Mouse (Mus musculus): ENCODE results near the gene Bcap31. TPM values are rescaled to one million over a fixed set of nuclear protein-coding genes. Genes with fewer than 3 reads are reported as not detected.

The Bcap31 gene
- total RNA-seq, 1 experiment from 2014 or later, result 223 TPM

DNA sequence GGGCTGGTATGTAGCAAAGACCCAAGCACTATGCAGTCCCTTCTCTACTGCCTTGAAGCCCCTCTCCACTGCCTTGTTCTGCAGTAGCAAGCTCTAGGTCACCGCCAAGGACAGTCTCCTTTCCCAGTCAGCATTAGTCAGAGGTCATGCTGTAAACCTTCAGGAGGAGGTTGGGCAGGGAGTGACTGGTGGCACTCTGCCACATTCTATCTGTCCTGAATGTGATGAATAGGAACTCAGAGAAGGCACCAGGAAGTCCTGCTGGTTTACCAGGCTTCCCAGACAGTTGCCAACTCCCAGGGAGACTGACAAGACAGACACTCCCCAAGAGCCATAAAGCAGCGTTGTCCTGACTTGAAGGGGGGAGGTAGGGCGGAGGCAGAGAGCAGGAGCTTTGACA, 30.3 kb downstream of the Bcap31 start:
- ATAC-seq (replicated peaks; ENCODE audit: insufficient number of reproducible peaks, low FRiP score, low TSS enrichment, poor library complexity, severe bottlenecking), result no peak

DNA sequence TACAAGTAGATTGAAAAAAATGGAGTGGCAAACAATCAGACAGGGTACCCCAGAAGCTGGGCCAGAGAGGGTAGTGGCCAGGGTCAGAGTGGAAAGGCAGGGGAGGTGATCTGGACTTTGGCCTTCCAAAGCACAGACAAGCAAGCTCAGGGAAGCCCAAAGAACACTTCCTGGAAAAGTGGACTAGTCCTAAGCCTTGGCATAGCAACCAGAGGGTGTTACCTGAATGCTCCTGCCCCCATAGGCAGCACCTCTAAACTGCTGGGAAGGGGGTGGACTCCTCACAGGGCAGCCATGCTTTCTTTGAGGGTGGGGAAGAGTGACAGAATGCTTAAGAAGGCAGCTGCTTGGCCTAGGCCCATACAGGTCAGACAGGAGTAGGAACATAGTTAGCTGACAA, 31.0 kb downstream of the Bcap31 start:
- ATAC-seq (replicated peaks; ENCODE audit: insufficient number of reproducible peaks, low FRiP score, low TSS enrichment, poor library complexity, severe bottlenecking), result no peak

DNA sequence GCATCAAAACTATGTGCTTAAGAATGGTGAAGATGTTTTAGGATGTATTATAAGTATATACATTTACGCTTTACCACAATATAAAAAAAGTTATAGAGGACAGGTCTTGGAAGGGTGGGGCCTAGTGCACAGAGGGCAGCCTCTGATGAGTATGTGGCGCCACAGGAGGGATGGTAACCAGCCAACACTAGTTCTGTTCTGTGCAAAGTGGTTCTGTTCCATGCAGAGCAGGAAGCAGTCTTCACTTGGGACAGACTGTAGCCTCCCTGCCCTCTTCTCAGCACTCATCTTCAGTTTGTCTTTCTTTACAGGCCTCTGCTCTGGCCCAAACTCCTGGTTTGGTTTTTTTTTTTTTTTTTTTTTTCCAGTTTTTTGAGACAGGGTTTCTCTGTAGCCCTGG, 31.8 kb downstream of the Bcap31 start:
- ATAC-seq (replicated peaks; ENCODE audit: insufficient number of reproducible peaks, low FRiP score, low TSS enrichment, poor library complexity, severe bottlenecking), result no peak

DNA sequence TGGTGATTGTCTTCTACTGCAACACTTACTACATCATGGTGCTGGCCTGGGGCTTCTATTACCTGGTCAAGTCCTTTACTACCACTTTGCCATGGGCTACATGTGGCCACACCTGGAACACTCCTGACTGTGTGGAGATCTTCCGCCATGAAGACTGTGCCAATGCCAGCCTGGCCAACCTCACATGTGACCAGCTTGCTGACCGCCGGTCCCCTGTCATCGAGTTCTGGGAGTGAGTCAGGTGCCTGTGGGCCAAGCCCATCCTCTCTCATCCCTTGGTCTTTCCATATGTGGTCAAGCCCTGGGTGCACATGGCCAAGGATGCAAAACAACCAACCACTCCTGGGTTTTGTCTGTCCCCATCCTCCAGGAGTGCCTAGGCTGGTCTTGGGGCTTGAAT, 39.3 kb downstream of the Bcap31 start:
- ATAC-seq (replicated peaks; ENCODE audit: insufficient number of reproducible peaks, low FRiP score, low TSS enrichment, poor library complexity, severe bottlenecking), result no peak

DNA sequence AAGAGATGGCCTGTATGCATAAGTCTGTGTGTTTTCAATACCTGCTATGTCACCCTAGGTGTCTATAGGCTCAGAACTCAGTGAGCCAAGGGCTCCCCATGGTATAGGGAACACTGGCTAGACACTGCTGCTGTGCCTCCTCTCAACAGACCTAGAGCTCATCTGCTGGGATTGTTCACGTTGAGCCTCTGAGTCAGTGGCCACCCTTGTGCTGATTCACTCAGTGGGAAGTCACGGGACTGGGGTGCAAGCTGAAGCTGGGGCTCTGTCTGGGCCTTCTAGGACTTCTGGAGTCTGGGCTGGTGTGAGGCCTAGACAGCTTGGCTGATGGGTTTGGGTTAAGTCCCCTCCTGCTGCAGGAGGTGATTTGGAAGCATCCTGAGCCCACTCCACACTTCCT, 40.7 kb downstream of the Bcap31 start:
- no peak for ATAC-seq (replicated peaks; ENCODE audit: insufficient number of reproducible peaks, low FRiP score, low TSS enrichment, poor library complexity, severe bottlenecking)

DNA sequence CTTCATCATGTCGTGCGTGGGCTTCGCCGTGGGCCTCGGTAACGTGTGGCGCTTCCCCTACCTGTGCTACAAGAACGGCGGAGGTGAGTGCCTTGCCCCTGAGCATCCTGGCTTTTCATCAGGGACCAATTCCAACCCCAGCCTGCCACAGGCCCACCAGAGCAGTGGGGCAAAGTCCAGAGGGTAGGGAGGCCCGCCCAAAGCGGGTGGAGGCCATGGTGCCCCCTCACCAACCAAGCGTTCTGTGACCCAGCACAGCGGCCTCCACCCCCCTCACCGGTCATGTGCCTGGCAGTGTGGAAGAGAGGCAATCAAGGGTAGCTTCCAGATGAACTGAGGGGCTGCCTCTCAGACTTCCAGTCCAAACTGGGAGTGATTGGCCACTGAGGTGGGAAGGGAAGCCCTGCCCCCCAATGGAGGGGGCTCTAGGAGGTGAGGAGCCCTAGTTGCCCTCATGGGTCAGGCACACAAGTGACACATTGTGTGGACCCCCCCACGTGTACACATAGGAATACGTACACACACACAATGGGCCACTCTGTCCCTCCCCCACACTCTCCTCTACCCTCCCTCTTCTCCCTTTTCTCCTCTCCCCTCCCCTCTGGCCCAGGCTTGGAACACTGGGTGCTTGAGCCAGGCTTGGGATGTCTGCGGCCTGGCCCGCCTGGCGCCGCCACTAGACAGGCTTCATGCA, 41.9 kb downstream of the Bcap31 start:
- no peak for ATAC-seq (replicated peaks; ENCODE audit: insufficient number of reproducible peaks, low FRiP score, low TSS enrichment, poor library complexity, severe bottlenecking)

DNA sequence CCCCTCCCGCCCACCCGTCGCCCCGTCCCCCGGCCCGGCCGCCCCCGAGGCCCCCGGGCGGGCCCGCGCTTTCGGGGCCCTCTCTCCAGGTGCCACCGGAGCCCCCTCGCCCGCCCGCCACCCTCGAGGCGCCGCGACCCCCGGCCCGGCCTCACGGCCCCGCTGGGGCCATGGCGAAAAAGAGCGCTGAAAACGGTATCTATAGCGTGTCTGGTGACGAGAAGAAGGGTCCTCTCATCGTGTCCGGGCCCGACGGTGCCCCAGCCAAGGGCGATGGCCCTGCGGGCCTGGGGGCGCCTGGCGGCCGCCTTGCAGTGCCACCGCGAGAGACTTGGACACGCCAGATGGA, 42.4 kb downstream of the Bcap31 start:
- ATAC-seq (replicated peaks; ENCODE audit: insufficient number of reproducible peaks, low FRiP score, low TSS enrichment, poor library complexity, severe bottlenecking), result no peak

DNA sequence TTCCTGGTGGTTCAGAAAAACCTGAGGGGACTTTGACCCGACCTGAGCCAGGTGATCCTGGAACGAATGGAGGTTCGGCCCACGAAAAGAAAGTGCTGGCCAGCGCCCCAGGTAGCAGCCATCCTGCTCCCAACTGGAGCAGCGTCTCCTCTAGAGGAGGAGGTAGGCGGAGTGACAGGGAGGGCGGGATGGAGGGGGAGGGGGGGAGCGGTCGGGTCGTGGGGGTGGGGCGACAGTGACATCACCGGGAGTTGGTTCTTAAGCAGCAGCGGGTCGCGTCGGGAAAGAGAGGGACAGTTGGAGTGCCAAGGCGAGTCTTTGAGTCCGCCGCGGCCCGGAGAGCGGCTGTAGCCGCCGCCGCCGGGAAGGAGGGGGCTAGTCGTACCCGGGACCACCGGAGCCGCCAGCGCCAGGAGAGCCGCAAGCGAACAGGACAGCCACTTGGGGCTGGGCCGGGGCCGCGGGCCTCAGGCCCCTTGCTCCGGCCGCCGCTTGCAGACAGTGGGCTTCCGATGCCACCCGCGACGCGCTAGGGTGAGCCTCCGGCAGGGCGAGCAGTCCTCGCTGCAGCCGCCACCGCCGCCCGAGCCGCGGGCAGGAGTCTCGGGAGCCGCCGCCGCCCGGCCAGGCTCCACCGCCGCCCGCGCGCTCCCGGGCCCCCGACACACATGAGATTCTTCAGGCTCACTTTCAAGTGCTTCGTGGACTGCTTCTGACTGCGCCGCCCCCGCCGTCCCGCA, 42.9 kb downstream of the Bcap31 start, which contains the start of gene Slc6a8:
TSS of gene Slc6a8 (plus strand) at position 272 of the 740 bp plus-strand sequence.
- ATAC-seq (replicated peaks; ENCODE audit: insufficient number of reproducible peaks, low FRiP score, low TSS enrichment, poor library complexity, severe bottlenecking), result no peak

DNA sequence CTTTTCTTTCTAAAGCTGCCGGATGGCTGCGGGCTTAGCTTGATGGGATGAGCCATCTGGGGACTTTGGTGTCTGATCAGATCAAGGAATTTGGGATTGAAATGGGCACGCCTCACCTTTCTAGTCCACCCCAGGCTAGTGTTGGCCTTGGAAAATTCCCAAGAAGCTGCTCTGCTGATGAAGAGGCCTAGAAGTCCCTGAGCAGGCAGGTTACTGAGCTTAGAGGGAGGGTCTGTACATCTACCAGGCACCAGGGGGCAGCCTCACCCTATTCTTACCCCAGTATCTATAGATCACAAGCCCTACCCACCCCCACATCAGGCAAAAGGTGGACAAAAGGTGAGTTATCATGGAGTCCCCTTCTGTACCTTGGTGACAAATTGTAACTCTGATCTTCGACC, 43.9 kb downstream of the Bcap31 start:
- ATAC-seq (replicated peaks; ENCODE audit: insufficient number of reproducible peaks, low FRiP score, low TSS enrichment, poor library complexity, severe bottlenecking), result no peak

DNA sequence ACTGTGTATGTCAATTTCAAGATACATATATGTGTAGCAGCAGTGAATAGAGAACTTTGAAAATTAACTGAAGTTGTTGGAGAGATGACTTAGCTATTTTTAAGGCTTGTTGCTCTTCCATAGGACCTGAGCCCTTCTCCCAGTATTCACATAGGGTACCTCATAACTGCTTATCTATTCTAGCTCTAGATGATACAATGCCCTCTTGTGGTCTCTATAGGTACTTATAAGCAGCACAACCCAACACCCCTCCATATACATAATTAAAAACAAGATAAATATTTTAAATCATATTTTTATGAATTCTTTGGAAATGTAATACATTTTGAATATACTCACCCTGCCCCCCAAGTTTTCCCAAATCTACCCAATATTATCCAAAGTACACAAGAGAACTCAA, 52.8 kb downstream of the Bcap31 start:
- ATAC-seq (replicated peaks; ENCODE audit: insufficient number of reproducible peaks, low FRiP score, low TSS enrichment, poor library complexity, severe bottlenecking), result no peak

DNA sequence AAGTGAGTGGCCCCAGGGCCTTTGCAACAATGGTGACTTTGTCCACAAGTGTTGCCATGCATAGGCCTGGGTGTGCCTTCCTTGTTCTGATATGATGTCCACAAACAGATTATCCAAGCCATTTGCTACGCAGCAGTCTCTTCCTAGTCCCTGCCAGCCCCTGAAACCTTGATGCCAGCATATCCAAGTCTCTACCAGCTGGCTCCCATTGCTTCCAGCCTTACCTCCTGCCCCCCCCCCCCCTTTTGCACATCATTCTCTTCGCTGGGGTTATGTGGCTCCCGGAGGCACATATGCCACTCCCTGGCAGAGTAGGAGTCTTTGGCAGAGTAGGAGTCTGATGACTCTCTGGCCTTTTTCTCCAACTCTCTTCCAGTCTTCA, 55.7 kb downstream of the Bcap31 start:
- no peak for ATAC-seq (replicated peaks; ENCODE audit: insufficient number of reproducible peaks, low FRiP score, low TSS enrichment, poor library complexity, severe bottlenecking)

DNA sequence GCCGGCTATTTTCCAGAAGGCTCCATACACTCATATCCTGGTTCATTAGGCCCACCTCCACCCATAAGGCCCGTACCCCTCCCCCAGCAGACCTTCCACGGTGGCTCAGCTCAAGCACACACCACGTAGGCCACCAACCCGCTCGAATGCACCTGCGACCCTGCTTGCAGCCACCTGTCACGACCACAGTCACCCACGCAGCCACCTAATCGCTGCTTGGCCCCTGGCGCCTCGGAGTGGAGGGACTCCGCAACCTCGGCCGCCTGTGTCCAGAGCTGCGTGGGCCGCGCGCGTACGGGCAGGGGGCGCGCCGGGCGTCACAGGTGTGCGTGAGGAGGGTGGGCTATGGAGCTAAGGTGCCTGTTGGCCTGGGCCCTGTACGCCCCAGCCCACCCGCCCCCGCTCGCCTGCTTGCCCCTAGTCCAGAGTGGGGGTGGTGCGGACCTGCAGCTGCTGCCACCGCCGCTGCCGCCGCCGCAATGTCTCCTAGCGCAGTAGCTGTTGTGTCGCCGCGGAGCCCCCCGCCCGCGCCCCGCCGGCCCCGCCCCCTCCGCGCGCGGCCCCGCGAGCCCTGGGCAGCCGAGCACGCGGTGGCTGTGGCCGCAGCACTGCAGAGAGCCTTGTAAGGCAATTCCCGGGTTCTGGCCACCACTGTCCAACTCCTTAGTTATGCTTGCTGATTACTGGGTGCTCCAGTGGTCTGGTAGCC, 56.2 kb downstream of the Bcap31 start, which contains the start of gene Pnck:
TSS of gene Pnck (minus strand) at position 543 of the 709 bp plus-strand sequence.
- ATAC-seq (replicated peaks; ENCODE audit: insufficient number of reproducible peaks, low FRiP score, low TSS enrichment, poor library complexity, severe bottlenecking), result no peak

DNA sequence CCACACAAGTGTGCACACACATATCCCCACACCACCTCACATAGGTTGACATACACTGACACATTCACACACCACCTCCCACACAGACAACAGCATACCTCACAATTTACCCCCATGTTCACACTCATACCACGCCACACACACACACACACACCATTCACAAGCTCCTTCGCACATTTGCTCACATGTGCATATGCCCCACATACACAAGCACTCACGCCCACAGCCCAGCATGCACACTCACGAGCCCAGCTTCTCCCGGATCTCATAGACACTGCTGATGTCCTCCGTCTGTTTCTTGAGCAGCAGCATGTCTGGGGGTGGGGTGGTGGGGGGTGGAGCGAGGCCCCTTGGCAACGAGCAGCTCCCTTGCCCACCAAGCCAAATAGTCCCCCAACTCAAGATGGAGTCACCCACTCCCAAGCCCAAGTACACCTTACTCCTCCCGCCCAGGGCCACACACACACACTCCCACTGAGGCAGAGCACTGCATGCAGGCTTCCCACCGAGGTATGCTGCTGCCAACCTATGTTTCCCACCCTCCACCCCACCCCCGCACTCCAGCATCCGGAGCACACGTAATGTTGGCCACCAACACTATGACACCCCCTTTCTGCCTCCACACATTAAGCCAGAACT, 56.9 kb downstream of the Bcap31 start:
- ATAC-seq (replicated peaks; ENCODE audit: insufficient number of reproducible peaks, low FRiP score, low TSS enrichment, poor library complexity, severe bottlenecking), result no peak

DNA sequence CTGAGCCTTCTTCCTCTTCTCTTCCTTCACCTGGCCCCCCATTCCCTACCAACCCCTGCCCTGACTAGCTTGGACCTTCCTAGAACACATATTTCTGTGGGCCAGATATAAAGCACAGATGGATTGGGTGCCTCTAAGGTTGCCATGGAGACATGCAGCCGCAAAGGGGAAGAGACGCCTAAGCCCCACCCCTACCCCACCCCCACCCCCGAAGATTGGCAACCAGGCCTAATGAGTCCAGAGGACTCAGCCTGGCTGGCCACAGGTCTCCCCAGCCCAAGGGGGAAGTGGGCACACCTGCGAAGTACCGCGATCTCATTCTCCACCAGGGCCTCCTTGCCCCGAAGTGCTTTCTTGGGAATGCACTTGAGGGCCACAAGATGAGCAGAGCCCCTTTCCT, 57.6 kb downstream of the Bcap31 start:
- no peak for ATAC-seq (replicated peaks; ENCODE audit: insufficient number of reproducible peaks, low FRiP score, low TSS enrichment, poor library complexity, severe bottlenecking)

DNA sequence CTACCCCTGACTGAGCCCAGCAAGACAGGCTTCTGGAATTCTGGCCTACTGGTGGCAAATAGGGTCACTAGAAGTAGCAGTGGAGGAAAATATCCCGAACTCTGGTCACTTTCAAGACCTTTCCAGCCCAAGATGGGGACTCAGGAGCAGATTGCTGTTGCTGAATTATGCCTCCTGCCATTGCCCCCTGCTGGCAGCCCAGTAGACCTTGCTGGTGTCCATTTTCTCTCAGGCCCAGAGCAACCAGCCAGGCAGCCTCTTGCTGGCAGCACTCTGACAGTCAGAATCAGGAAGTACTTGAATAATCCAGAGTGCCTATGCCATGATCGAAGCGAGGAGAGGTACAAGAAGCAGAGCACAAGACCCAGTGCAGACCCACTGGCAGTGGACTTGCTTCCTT, 60.4 kb downstream of the Bcap31 start:
- peak; percentile 25; the same call in 1 of the 2 replicates for ATAC-seq (replicated peaks; ENCODE audit: insufficient number of reproducible peaks, low FRiP score, low TSS enrichment, poor library complexity, severe bottlenecking)

DNA sequence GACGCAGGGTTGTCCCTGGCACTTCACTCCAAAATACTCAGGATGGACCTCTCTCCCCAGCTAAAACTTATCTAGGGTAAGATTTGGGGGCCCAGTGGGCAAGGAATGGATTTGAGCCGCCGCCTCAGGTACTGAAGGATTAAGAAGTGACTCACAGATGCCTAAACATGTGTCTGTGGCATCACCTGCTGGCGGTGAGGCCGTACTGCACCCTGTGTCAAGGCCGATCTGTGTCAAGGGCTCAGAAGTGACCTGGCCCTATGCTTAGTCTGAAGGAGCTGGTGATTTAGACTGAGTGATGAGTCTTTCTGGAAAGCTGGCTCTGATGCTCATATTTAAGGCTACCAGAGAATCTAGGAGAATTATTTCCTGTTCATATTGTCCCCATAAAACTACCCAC, 61.8 kb downstream of the Bcap31 start:
- peak; percentile 59; the same call in 1 of the 2 replicates for ATAC-seq (replicated peaks; ENCODE audit: insufficient number of reproducible peaks, low FRiP score, low TSS enrichment, poor library complexity, severe bottlenecking)

DNA sequence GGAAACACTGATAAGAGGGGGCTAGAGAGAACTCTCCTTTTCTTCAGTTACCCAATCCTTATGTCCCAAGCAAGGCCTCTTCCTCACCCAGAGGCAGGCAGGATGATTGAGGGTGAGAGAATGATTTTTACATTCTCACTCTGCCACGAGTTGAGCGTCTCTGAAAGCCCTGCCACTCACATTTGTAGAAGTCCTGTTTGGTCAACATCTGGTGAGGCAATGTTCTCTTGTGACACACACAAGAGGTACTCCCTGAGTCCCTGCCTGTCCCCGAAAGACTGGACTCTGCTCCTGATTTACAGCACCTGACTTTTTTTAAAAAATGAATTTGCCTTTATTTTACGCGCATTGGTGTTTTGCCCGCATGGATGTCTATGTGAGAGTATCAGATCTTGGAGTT, 62.6 kb downstream of the Bcap31 start:
- no peak for ATAC-seq (replicated peaks; ENCODE audit: insufficient number of reproducible peaks, low FRiP score, low TSS enrichment, poor library complexity, severe bottlenecking)

DNA sequence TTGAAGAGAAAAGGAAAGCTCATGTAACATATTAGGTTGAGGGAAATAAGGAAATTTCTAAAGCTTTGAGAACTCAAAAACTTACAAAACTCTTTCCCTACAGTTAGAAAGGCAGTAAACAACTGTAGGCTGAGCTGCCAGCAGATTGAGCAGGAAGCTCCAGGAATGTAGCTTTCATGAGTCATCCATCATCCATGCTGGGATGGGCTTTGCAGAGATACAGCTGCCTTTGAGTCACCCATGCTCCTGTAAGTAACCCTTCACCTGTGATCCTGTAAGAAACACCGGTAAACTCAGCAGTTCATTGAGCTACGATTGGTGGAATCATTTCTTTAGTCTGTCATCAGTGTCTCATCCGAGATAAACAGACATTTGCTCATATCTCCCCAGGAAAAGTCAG, 65.1 kb downstream of the Bcap31 start:
- no peak for ATAC-seq (replicated peaks; ENCODE audit: insufficient number of reproducible peaks, low FRiP score, low TSS enrichment, poor library complexity, severe bottlenecking)

DNA sequence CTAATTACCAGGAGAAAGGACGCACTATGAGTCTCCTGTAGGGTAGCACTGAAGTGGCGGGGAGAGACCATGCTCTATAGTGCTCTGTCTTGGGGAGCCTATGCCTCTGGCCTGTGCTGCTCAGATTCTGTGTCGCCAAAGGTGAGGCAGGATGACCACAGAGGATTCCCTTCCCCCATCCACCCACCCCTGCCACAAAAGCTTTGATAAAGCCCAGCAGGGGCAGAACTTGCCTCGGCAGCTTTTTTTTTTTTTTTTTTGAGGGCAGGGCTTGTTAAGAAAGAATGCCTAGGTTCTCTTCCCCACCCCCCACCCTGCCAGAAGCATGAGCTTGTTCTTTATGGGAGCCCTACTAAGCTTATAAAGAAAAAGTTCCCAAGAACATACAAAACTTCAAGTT, 70.9 kb downstream of the Bcap31 start:
- no peak for ATAC-seq (replicated peaks; ENCODE audit: insufficient number of reproducible peaks, low FRiP score, low TSS enrichment, poor library complexity, severe bottlenecking)

Measured in monocyte, adult 5-6 weeks (primary cell).